In genomic region chr12:56302321-56303017, GRCm38 (mm10) we compare ENCODE assay signal across 9 mouse cellular contexts. TPM values are rescaled to one million over a fixed set of nuclear protein-coding genes. Genes with fewer than 3 reads are reported as not detected.
DNase-seq lines count a peak whose midpoint lies in the region; ATAC-seq and TF ChIP-seq lines count a peak whose summit lies in the region.
"Had no signal": no experiment of that assay in that cellular context is flagged by ENCODE, and none has a peak within 500 bp of the region (broad histone marks: within the 10 kb centered on the region; RNA-seq: fewer than 3 reads in every experiment).

No protein-coding gene starts in this region.

- no peaks in the 10 kb centered on the region for H3K9me3 ChIP-seq in forebrain, embryonic 13.5 days (replicated peaks)
- no peaks in the 10 kb centered on the region for H3K9me3 ChIP-seq in limb, embryonic 12.5 days
- H3K9me3 ChIP-seq in neural tube, embryonic 14.5 days (ENCODE audit: control insufficient read depth, low read length) = no peaks in the 10 kb centered on the region

- TF ChIP-seq CTCF in left cerebral cortex, adult 2 months (IDR thresholded peaks at IDR 0.05) = no peak

- peak overlapping the region; percentile 67 for H3K4me2 ChIP-seq in forebrain, embryonic 13.5 days
- H3K4me2 ChIP-seq in limb, embryonic 12.5 days = peak overlapping the region; percentile 72
- peak overlapping the region; percentile 58 for H3K4me2 ChIP-seq in neural tube, embryonic 14.5 days (ENCODE audit: low read depth, low read length)

- no peaks in the 10 kb centered on the region for H3K36me3 ChIP-seq in forebrain, embryonic 13.5 days (ENCODE audit: poor library complexity, severe bottlenecking)
- no peaks in the 10 kb centered on the region for H3K36me3 ChIP-seq in limb, embryonic 12.5 days
- no peaks in the 10 kb centered on the region for H3K36me3 ChIP-seq in neural tube, embryonic 14.5 days (ENCODE audit: control insufficient read depth, insufficient read depth, low read length)

- 0 out of 2 replicates have a peak overlapping the region, but pooled peaks have one; percentile 64 for H3K9ac ChIP-seq in forebrain, embryonic 13.5 days
- H3K9ac ChIP-seq in limb, embryonic 12.5 days (replicated peaks) = peak overlapping the region; percentile 28
- H3K9ac ChIP-seq in neural tube, embryonic 14.5 days (replicated peaks; ENCODE audit: low read depth, low read length) = no peak overlapping the region

- H3K4me3 ChIP-seq in left cerebral cortex, adult 2 months = peak overlapping the region; percentile 41
- peak overlapping the region; percentile 36 for H3K4me3 ChIP-seq in forebrain, embryonic 13.5 days
- peak overlapping the region; percentile 39 for H3K4me3 ChIP-seq in limb, embryonic 12.5 days (replicated peaks)
- peak overlapping the region; percentile 25 for H3K4me3 ChIP-seq in neural tube, embryonic 14.5 days (ENCODE audit: low read depth, low read length)

- peaks cover 25% of the 10 kb centered on the region for H3K4me1 ChIP-seq in forebrain, embryonic 13.5 days
- peaks cover 22% of the 10 kb centered on the region for H3K4me1 ChIP-seq in limb, embryonic 12.5 days (replicated peaks)
- H3K4me1 ChIP-seq in neural tube, embryonic 14.5 days (ENCODE audit: control insufficient read depth, insufficient read depth, low read length) = peaks cover 10% of the 10 kb centered on the region; the same call in 1 of the 2 replicates

- 38% methylated on average over 4 of the region's 4 CpGs for WGBS in forebrain, embryonic 13.5 days
- 8% methylated on average over 4 of the region's 4 CpGs for WGBS in limb, embryonic 12.5 days
- WGBS in neural tube, embryonic 14.5 days = 20% methylated on average over 4 of the region's 4 CpGs

- no peak for DNase-seq in left cerebral cortex, adult 2 months (ENCODE audit: extremely low spot score in 1 of 2, low spot score in 2 of 2)
- no peak for DNase-seq in left cerebral cortex, adult 11 months (ENCODE audit: low spot score)
- DNase-seq in thymus, postnatal 14 days = no peak
- DNase-seq in adrenal gland, postnatal 25 days = no peak
- DNase-seq in kidney, adult 11 months = no peak

- H3K27ac ChIP-seq in left cerebral cortex, adult 2 months = no peak overlapping the region
- H3K27ac ChIP-seq in forebrain, embryonic 13.5 days = no peak overlapping the region
- no peak overlapping the region for H3K27ac ChIP-seq in limb, embryonic 12.5 days
- no peak overlapping the region for H3K27ac ChIP-seq in neural tube, embryonic 14.5 days (ENCODE audit: low read depth, low read length)

- 0 out of 2 replicates have a peak, but pooled peaks cover 8% of the 10 kb centered on the region for H3K27me3 ChIP-seq in forebrain, embryonic 13.5 days
- peaks cover 20% of the 10 kb centered on the region; the same call in 1 of the 2 replicates for H3K27me3 ChIP-seq in limb, embryonic 12.5 days
- 0 out of 2 replicates have a peak, but pooled peaks cover 3% of the 10 kb centered on the region for H3K27me3 ChIP-seq in neural tube, embryonic 14.5 days (ENCODE audit: control insufficient read depth, insufficient read depth, low read length)

- peak; percentile 53 for ATAC-seq in forebrain, embryonic 13.5 days
- peak; percentile 20; the same call in 1 of the 2 replicates for ATAC-seq in limb, embryonic 12.5 days (ENCODE audit: insufficient number of reproducible peaks, insufficient read depth, low FRiP score, low TSS enrichment, low read depth)
- peak; percentile 48 for ATAC-seq in neural tube, embryonic 14.5 days (ENCODE audit: low read depth)
- ATAC-seq: inflammation-experienced regulatory T-cells, adult 6 months had no signal

- intact Hi-C loops in left cerebral cortex, adult 2 months (cut with DNase I) = no loop called here

RNA-seq across cellular contexts. Expression of gene Mbip, which starts 43.2 kb away (rescaled TPM):
- 10 to 100 TPM; 23.7 to 26.8 TPM for total RNA-seq in left cerebral cortex, adult 2 months (2021)
- 58.5 and 65.7 TPM in 2 replicates for polyA plus RNA-seq in forebrain, embryonic 13.5 days (2015; fragmentation: Nextera tagmentation; extraction: Ambion mirVana)
- polyA plus RNA-seq in limb, embryonic 12.5 days (2016; fragmentation: Nextera tagmentation; extraction: Ambion mirVana) = 47.0 and 52.6 TPM in 2 replicates
- polyA plus RNA-seq in neural tube, embryonic 14.5 days (2014; fragmentation: Nextera tagmentation; extraction: Ambion mirVana) = 46.8 and 50.1 TPM in 2 replicates
- 16.5 and 19.7 TPM in 2 replicates for total RNA-seq in adrenal gland, postnatal 25 days (2021)
